Mouse (Mus musculus) midbrain, embryonic 12.5 days (tissue): ENCODE measurements around the gene Trim67. TPM values are rescaled to one million over a fixed set of nuclear protein-coding genes. Genes with fewer than 3 reads are reported as not detected.

Experiments
- ATAC-seq: fragments of 200-750 bp; cut with Nextera tagmentation; 2 replicates; pipeline ENCODE4 v1.8.0; 2017; ENCODE audit warnings: low read depth, moderate TSS enrichment, moderate library complexity; ENCODE audit not compliant: low FRiP score
- H3K27ac ChIP-seq: fragments of 300-500 bp; sonication (generic); replicated peaks from 2 replicates; pipeline ENCODE4 v1.5.1; 2016; ENCODE audit warnings: mild to moderate bottlenecking
- H3K27me3 ChIP-seq: fragments of 300-500 bp; sonication (generic); 2 replicates; pipeline ENCODE4 v1.6.1; 2016; ENCODE audit warnings: mild to moderate bottlenecking
- H3K36me3 ChIP-seq: fragments of 300-500 bp; sonication (generic); 2 replicates; pipeline ENCODE4 v1.6.1; 2016
- H3K4me1 ChIP-seq: fragments of 300-500 bp; sonication (generic); 2 replicates; pipeline ENCODE4 v1.6.1; 2016
- H3K4me2 ChIP-seq: fragments of 300-500 bp; sonication (generic); replicated peaks from 2 replicates; pipeline ENCODE4 v1.6.1; 2016; ENCODE audit warnings: mild to moderate bottlenecking, moderate library complexity
- H3K4me3 ChIP-seq: fragments of 300-500 bp; sonication (generic); 2 replicates; pipeline ENCODE4 v1.5.1; 2016; ENCODE audit warnings: mild to moderate bottlenecking
- H3K9ac ChIP-seq: fragments of 300-500 bp; sonication (generic); replicated peaks from 2 replicates; pipeline ENCODE4 v1.6.1; 2016; ENCODE audit warnings: mild to moderate bottlenecking, moderate library complexity
- H3K9me3 ChIP-seq: fragments of 300-500 bp; sonication (generic); 2 replicates; pipeline ENCODE4 v1.6.1; 2016; ENCODE audit warnings: mild to moderate bottlenecking
- WGBS: fragments of 180-500 bp; shearing (Covaris S2); methylation state at CpG from one replicate; pipeline ENCODE4 v1.1.7; 2016; 5-methylcytosine and 5-hydroxymethylcytosine counted together
- polyA plus RNA-seq: library from polyadenylated mRNA; unstranded; fragments of >200 nt; fragmentation: Nextera tagmentation; extraction: Ambion mirVana; gene quantifications from 2 replicates; pipeline ENCODE4 v1.2.1, GENCODE M21; 2016

The Trim67 gene
- polyA plus RNA-seq, 1 experiment from 2014 or later = 7.4 TPM

- Histone ChIP-seq H3K27me3 (peaks cover 20% of the 10 kb centered on the region; the same call in 1 of the 2 replicates), H3K9me3 (peaks cover 12% of the 10 kb centered on the region), H3K9ac (no peak overlapping the region), H3K4me3 (no peak overlapping the region), H3K4me1 (no peaks in the 10 kb centered on the region), H3K4me2 (no peak overlapping the region), H3K27ac (no peak overlapping the region), H3K36me3 (peaks cover 40% of the 10 kb centered on the region)
- ATAC-seq = no peak
- WGBS = 75% methylated on average over 6 of the region's 6 CpGs
Measured at GRCm38 (mm10) chr8:124819612-124820115, 26.8 kb downstream of the Trim67 start.

GRCm38 (mm10) chr8:124820125-124820524, 27.2 kb downstream of the Trim67 start:
- no peak overlapping the region for H3K9ac ChIP-seq

GRCm38 (mm10) chr8:124823497-124823896, 30.6 kb downstream of the Trim67 start:
- WGBS = 82% methylated on average over 6 of the region's 6 CpGs
- H3K4me3 ChIP-seq = no peak overlapping the region

More at GRCm38 (mm10) chr8:124820125-124820524, 27.2 kb downstream of the Trim67 start:
- peaks cover 42% of the 10 kb centered on the region for H3K36me3 ChIP-seq
- H3K4me1 ChIP-seq = no peaks in the 10 kb centered on the region
- H3K27me3 ChIP-seq = peaks cover 22% of the 10 kb centered on the region; the same call in 1 of the 2 replicates
- no peak overlapping the region for H3K4me3 ChIP-seq
- peaks cover 12% of the 10 kb centered on the region for H3K9me3 ChIP-seq
- H3K4me2 ChIP-seq = no peak overlapping the region
- 70% methylated on average over 11 of the region's 11 CpGs for WGBS
- no peak for ATAC-seq
- H3K27ac ChIP-seq = no peak overlapping the region

GRCm38 (mm10) chr8:124826658-124827057, 33.8 kb downstream of the Trim67 start:
- no peak for ATAC-seq
- H3K4me2 ChIP-seq = no peak overlapping the region
- H3K9ac ChIP-seq = no peak overlapping the region
- H3K4me3 ChIP-seq = no peak overlapping the region
- H3K27ac ChIP-seq = no peak overlapping the region
- H3K27me3 ChIP-seq = peaks cover 23% of the 10 kb centered on the region; the same call in 1 of the 2 replicates
- H3K36me3 ChIP-seq = peaks cover 28% of the 10 kb centered on the region
- 28% methylated on average over 7 of the region's 7 CpGs for WGBS
- no peaks in the 10 kb centered on the region for H3K4me1 ChIP-seq
- no peaks in the 10 kb centered on the region for H3K9me3 ChIP-seq

More at GRCm38 (mm10) chr8:124823497-124823896, 30.6 kb downstream of the Trim67 start:
- no peak overlapping the region for H3K9ac ChIP-seq
- no peak for ATAC-seq
- H3K4me1 ChIP-seq = no peaks in the 10 kb centered on the region
- no peak overlapping the region for H3K4me2 ChIP-seq
- peaks cover 21% of the 10 kb centered on the region for H3K36me3 ChIP-seq
- H3K9me3 ChIP-seq = no peaks in the 10 kb centered on the region
- no peak overlapping the region for H3K27ac ChIP-seq
- peaks cover 35% of the 10 kb centered on the region; the same call in 1 of the 2 replicates for H3K27me3 ChIP-seq

- no peak overlapping the region for H3K4me3 ChIP-seq
- ATAC-seq = no peak
- H3K36me3 ChIP-seq = peaks cover 28% of the 10 kb centered on the region
- H3K27ac ChIP-seq = no peak overlapping the region
- peaks cover 23% of the 10 kb centered on the region; the same call in 1 of the 2 replicates for H3K27me3 ChIP-seq
- H3K9ac ChIP-seq = no peak overlapping the region
- no peaks in the 10 kb centered on the region for H3K9me3 ChIP-seq
- 4% methylated on average over 5 of the region's 5 CpGs for WGBS
- H3K4me1 ChIP-seq = no peaks in the 10 kb centered on the region
- no peak overlapping the region for H3K4me2 ChIP-seq
Measured at GRCm38 (mm10) chr8:124827387-124827786, 34.5 kb downstream of the Trim67 start.

- no peaks in the 10 kb centered on the region for H3K4me1 ChIP-seq
- H3K27ac ChIP-seq = no peak overlapping the region
- no peak overlapping the region for H3K4me2 ChIP-seq
- H3K9ac ChIP-seq = no peak overlapping the region
- peaks cover 19% of the 10 kb centered on the region for H3K36me3 ChIP-seq
- WGBS = 86% methylated on average over 24 of the region's 24 CpGs
- ATAC-seq = no peak
- H3K27me3 ChIP-seq = peaks cover 23% of the 10 kb centered on the region; the same call in 1 of the 2 replicates
- H3K4me3 ChIP-seq = no peak overlapping the region
- no peaks in the 10 kb centered on the region for H3K9me3 ChIP-seq
Measured at GRCm38 (mm10) chr8:124828561-124829240, 35.8 kb downstream of the Trim67 start.

- Histone ChIP-seq H3K4me2 (no peak overlapping the region), H3K9me3 (no peaks in the 10 kb centered on the region), H3K4me3 (no peak overlapping the region), H3K27ac (no peak overlapping the region), H3K36me3 (peaks cover 12% of the 10 kb centered on the region), H3K9ac (no peak overlapping the region), H3K4me1 (no peaks in the 10 kb centered on the region), H3K27me3 (peaks cover 18% of the 10 kb centered on the region; the same call in 1 of the 2 replicates)
- 82% methylated on average over 13 of the region's 13 CpGs for WGBS
- ATAC-seq = no peak
Measured at GRCm38 (mm10) chr8:124830050-124830449, 37.2 kb downstream of the Trim67 start.

GRCm38 (mm10) chr8:124831531-124831930, 38.6 kb downstream of the Trim67 start:
- H3K9ac ChIP-seq = no peak overlapping the region
- ATAC-seq = no peak
- no peak overlapping the region for H3K4me3 ChIP-seq
- peaks cover 17% of the 10 kb centered on the region; the same call in 1 of the 2 replicates for H3K27me3 ChIP-seq
- H3K9me3 ChIP-seq = no peaks in the 10 kb centered on the region
- no peak overlapping the region for H3K4me2 ChIP-seq
- H3K27ac ChIP-seq = no peak overlapping the region
- H3K4me1 ChIP-seq = no peaks in the 10 kb centered on the region
- peaks cover 11% of the 10 kb centered on the region; the same call in 1 of the 2 replicates for H3K36me3 ChIP-seq
- WGBS = 73% methylated on average over 6 of the region's 6 CpGs

- H3K27ac ChIP-seq = no peak overlapping the region
- peaks cover 13% of the 10 kb centered on the region; the same call in 1 of the 2 replicates for H3K27me3 ChIP-seq
- H3K9me3 ChIP-seq = no peaks in the 10 kb centered on the region
- WGBS = 90% methylated on average over 6 of the region's 6 CpGs
- H3K4me3 ChIP-seq = no peak overlapping the region
- H3K4me2 ChIP-seq = no peak overlapping the region
- no peak overlapping the region for H3K9ac ChIP-seq
- peaks cover 11% of the 10 kb centered on the region; the same call in 1 of the 2 replicates for H3K36me3 ChIP-seq
- ATAC-seq = no peak
- H3K4me1 ChIP-seq = no peaks in the 10 kb centered on the region
Measured at GRCm38 (mm10) chr8:124831941-124832340, 39.0 kb downstream of the Trim67 start.

GRCm38 (mm10) chr8:124833430-124834205, 40.7 kb downstream of the Trim67 start:
- H3K9me3 ChIP-seq = no peaks in the 10 kb centered on the region
- H3K4me3 ChIP-seq = no peak overlapping the region
- no peaks in the 10 kb centered on the region for H3K4me1 ChIP-seq
- peaks cover 24% of the 10 kb centered on the region for H3K36me3 ChIP-seq
- 46% methylated on average over 15 of the region's 15 CpGs for WGBS
- H3K4me2 ChIP-seq = no peak overlapping the region
- no peak overlapping the region for H3K27ac ChIP-seq
- H3K27me3 ChIP-seq = peaks cover 5% of the 10 kb centered on the region; the same call in 1 of the 2 replicates
- no peak overlapping the region for H3K9ac ChIP-seq
- ATAC-seq = no peak

- ATAC-seq = no peak
- Histone ChIP-seq H3K27ac (no peak overlapping the region), H3K4me1 (no peaks in the 10 kb centered on the region), H3K9me3 (no peaks in the 10 kb centered on the region), H3K27me3 (no peaks in the 10 kb centered on the region), H3K36me3 (peaks cover 35% of the 10 kb centered on the region), H3K4me2 (no peak overlapping the region), H3K4me3 (no peak overlapping the region), H3K9ac (no peak overlapping the region)
Measured at GRCm38 (mm10) chr8:124835848-124836247, 43.0 kb downstream of the Trim67 start.

GRCm38 (mm10) chr8:124836273-124836672, 43.4 kb downstream of the Trim67 start:
- 73% methylated on average over 7 of the region's 7 CpGs for WGBS

More at GRCm38 (mm10) chr8:124836273-124836672, 43.4 kb downstream of the Trim67 start:
- Histone ChIP-seq H3K9ac (no peak overlapping the region), H3K36me3 (peaks cover 39% of the 10 kb centered on the region), H3K27ac (no peak overlapping the region), H3K27me3 (no peaks in the 10 kb centered on the region), H3K9me3 (no peaks in the 10 kb centered on the region), H3K4me1 (no peaks in the 10 kb centered on the region), H3K4me2 (no peak overlapping the region), H3K4me3 (no peak overlapping the region)
- no peak for ATAC-seq
